Mouse (Mus musculus) erythroblast, embryonic 14.5 days (primary cell): Measurements from ENCODE around the gene Akr7a5.

ENCODE experiments used
- GATA1 ChIP-seq: IDR thresholded peaks from 2 replicates; pipeline ENCODE4 v1.6.1; 2012; ENCODE audit warnings: low read length, inconsistent platforms, mixed read lengths
- TAL1 ChIP-seq: IDR thresholded peaks from 3 replicates; pipeline ENCODE4 v1.6.1; 2012; ENCODE audit warnings: low read length, inconsistent platforms, mixed read lengths

GRCm38 (mm10) chr4:139340835-139341234 is 30.3 kb downstream of the Akr7a5 start:
- TF ChIP-seq GATA1 (no peak), TAL1 (no peak)
